18 mouse cellular contexts compared by ENCODE assay signal in the genomic region with DNA sequence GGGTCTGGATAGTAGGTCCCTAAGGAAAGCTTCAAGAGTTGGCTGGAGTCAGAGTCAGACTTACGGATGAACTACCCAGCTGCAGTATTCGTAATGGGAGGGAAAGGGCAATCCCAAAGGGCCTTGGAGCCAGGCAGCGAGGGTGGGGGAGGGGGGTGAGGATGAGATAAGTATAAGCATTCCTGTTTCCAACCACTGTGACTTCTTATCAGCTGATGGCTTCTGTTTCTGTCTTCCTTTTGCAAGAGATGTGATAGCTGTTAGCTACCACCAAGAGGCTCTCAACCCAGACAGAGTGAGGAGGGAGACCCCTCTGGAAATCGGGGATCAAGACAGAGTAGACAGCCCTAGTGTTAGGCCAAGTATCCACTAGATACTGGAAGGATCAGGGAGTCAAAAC. TPM values are rescaled to one million over a fixed set of nuclear protein-coding genes. Genes with fewer than 3 reads are reported as not detected.
DNase-seq lines count a peak whose midpoint lies in the region; ATAC-seq and TF ChIP-seq lines count a peak whose summit lies in the region.
"Had no signal": no experiment of that assay in that cellular context is flagged by ENCODE, and none has a peak within 500 bp of the region (broad histone marks: within the 10 kb centered on the region; RNA-seq: fewer than 3 reads in every experiment).

No protein-coding gene starts in this region.

- WGBS in heart, embryonic 15.5 days, result 9% methylated on average over 4 of the region's 4 CpGs

- H3K4me1 ChIP-seq in heart, embryonic 15.5 days (replicated peaks), result peaks cover 5% of the 10 kb centered on the region
- H3K4me1 ChIP-seq in MEL (ENCODE audit: control insufficient read depth in 1 of 2, insufficient read depth in 2 of 2, low read length in 2 of 2), result peaks cover 37 to 58% of the 10 kb centered on the region in 2 experiments
- H3K4me1 ChIP-seq: embryonic facial prominence, embryonic 15.5 days; limb, embryonic 13.5 days had no signal

- TF ChIP-seq CTCF in MEL (IDR thresholded peaks at IDR 0.05 in 2 of 3, conservative IDR thresholded peaks at IDR 0.05 in 1 of 3; ENCODE audit: control insufficient read depth in 1 of 3, insufficient read depth in 1 of 3, low read depth in 2 of 3, low read length in 3 of 3, poor library complexity in 1 of 3, severe bottlenecking in 1 of 3), result no peak

- ATAC-seq in heart, embryonic 15.5 days (replicated peaks; ENCODE audit: insufficient number of reproducible peaks, insufficient read depth, low FRiP score, low read depth), result peak; percentile 45; the same call in 1 of the 2 replicates
- peak; percentile 52 for ATAC-seq in erythroid progenitor cell, adult 5-6 weeks (replicated peaks; ENCODE audit: low FRiP score, poor library complexity, severe bottlenecking)
- ATAC-seq in megakaryocyte progenitor cell, adult 5-6 weeks (replicated peaks; ENCODE audit: poor library complexity), result peak; percentile 54
- ATAC-seq in CD4-positive, CD25-positive, alpha-beta regulatory T cell, adult 4 months, result no peak

- H3K27ac ChIP-seq in heart, embryonic 15.5 days, result no peak overlapping the region
- H3K27ac ChIP-seq in MEL (ENCODE audit: control insufficient read depth, low read depth, low read length), result peak overlapping the region; percentile 32
- H3K27ac ChIP-seq: embryonic facial prominence, embryonic 15.5 days; limb, embryonic 13.5 days; macrophage had no signal

- H3K9me3 ChIP-seq in heart, embryonic 15.5 days (replicated peaks), result no peaks in the 10 kb centered on the region
- no peaks in the 10 kb centered on the region for H3K9me3 ChIP-seq in MEL (replicated peaks; ENCODE audit: insufficient read depth, low read length)
- H3K9me3 ChIP-seq: embryonic facial prominence, embryonic 15.5 days; limb, embryonic 13.5 days had no signal

- no peaks in the 10 kb centered on the region for H3K36me3 ChIP-seq in heart, embryonic 15.5 days
- H3K36me3 ChIP-seq in MEL (ENCODE audit: control insufficient read depth in 1 of 2, insufficient read depth in 2 of 2, low read length in 2 of 2), result peaks cover 0 to 45% of the 10 kb centered on the region in 2 experiments; a peak in 2 of 4 replicates
- H3K36me3 ChIP-seq: embryonic facial prominence, embryonic 15.5 days; limb, embryonic 13.5 days had no signal

- H3K4me2 ChIP-seq in heart, embryonic 15.5 days, result no peak overlapping the region
- H3K4me2 ChIP-seq: embryonic facial prominence, embryonic 15.5 days; limb, embryonic 13.5 days had no signal

- no peaks in the 10 kb centered on the region for H3K27me3 ChIP-seq in heart, embryonic 15.5 days
- no peaks in the 10 kb centered on the region for H3K27me3 ChIP-seq in MEL (ENCODE audit: control insufficient read depth in 1 of 2, insufficient read depth in 2 of 2, low read length in 2 of 2)
- H3K27me3 ChIP-seq: CH12.LX; embryonic facial prominence, embryonic 15.5 days; limb, embryonic 13.5 days had no signal

- no peak for DNase-seq in heart, postnatal 25 days (ENCODE audit: low spot score)
- peak; percentile 59 for DNase-seq in MEL (ENCODE audit: low read depth, low spot score)
- no peak for DNase-seq in right cerebral cortex, postnatal 10 days (ENCODE audit: low spot score in 2 of 2)
- no peak for DNase-seq in spleen, adult 18-20 months
- DNase-seq: heart, postnatal 14 days; kidney, postnatal 10 days; layer of hippocampus, postnatal 36 days; thymus, postnatal 4 days had no signal

- H3K79me2 ChIP-seq in MEL (ENCODE audit: control insufficient read depth, insufficient read depth, low read length, poor library complexity), result no peaks in the 10 kb centered on the region

- no peak for TF ChIP-seq RAD21 in MEL (IDR thresholded peaks at IDR 0.05; ENCODE audit: low read depth, low read length)

- TF ChIP-seq POLR2A in MEL (IDR thresholded peaks at IDR 0.05; ENCODE audit: control insufficient read depth in 1 of 2, insufficient read depth in 1 of 2, low read depth in 1 of 2, low read length in 2 of 2, poor library complexity in 1 of 2), result no peak

- intact Hi-C loops in heart, postnatal 25 days (cut with DNase I), result no loop called here

- H3K9ac ChIP-seq in heart, embryonic 15.5 days, result no peak overlapping the region
- H3K9ac ChIP-seq in MEL (ENCODE audit: control insufficient read depth, low read depth, low read length, poor library complexity, severe bottlenecking), result no peak overlapping the region
- H3K9ac ChIP-seq: embryonic facial prominence, embryonic 15.5 days; limb, embryonic 13.5 days had no signal

- TF ChIP-seq EP300 in MEL (IDR thresholded peaks at IDR 0.05; ENCODE audit: low read depth in 1 of 2, low read length in 2 of 2), result peak; percentile 97 to 98

- no peak overlapping the region for H3K4me3 ChIP-seq in heart, embryonic 15.5 days
- H3K4me3 ChIP-seq in MEL (ENCODE audit: control insufficient read depth in 1 of 2, insufficient read depth in 1 of 2, low read depth in 2 of 2, low read length in 2 of 2), result no peak overlapping the region
- H3K4me3 ChIP-seq: embryonic facial prominence, embryonic 15.5 days; limb, embryonic 13.5 days had no signal

TF ChIP-seq in MEL, 35 proteins besides CTCF, POLR2A, EP300 and RAD21 (continues in another document):
- TF ChIP-seq TCF12 (IDR thresholded peaks at IDR 0.05; ENCODE audit: low read depth, low read length) (peak; percentile 97), ELF1 (IDR thresholded peaks at IDR 0.05; ENCODE audit: low read depth, low read length) (no peak), GATA1 (IDR thresholded peaks at IDR 0.05; ENCODE audit: low read depth, low read length) (peak; percentile 97), CHD1 (IDR thresholded peaks at IDR 0.05; ENCODE audit: low read depth, low read length) (no peak), CHD2 (IDR thresholded peaks at IDR 0.05; ENCODE audit: low read length) (peak; percentile 70), MAFK (IDR thresholded peaks at IDR 0.05; ENCODE audit: borderline replicate concordance, low read depth, low read length) (no peak), MYC (IDR thresholded peaks at IDR 0.05; ENCODE audit: low read depth, low read length) (no peak), HCFC1 (IDR thresholded peaks at IDR 0.05; ENCODE audit: low read depth, low read length) (no peak), GABPA (IDR thresholded peaks at IDR 0.05; ENCODE audit: low read depth, low read length) (no peak), MYB (IDR thresholded peaks at IDR 0.05; ENCODE audit: low read depth, low read length) (no peak), TAL1 (IDR thresholded peaks at IDR 0.05; ENCODE audit: low read length) (peak; percentile 86), ZMIZ1 (IDR thresholded peaks at IDR 0.05; ENCODE audit: low read depth, low read length) (no peak)

RNA-seq across cellular contexts. Expression of a gene that starts 4.4 kb away (rescaled TPM):
- 0.60 and 1.8 TPM in 2 replicates for polyA plus RNA-seq in heart, embryonic 15.5 days (2015; fragmentation: Nextera tagmentation; extraction: Ambion mirVana)
- under 1 TPM; 0.52 to 0.61 TPM for total RNA-seq in heart, postnatal 25 days (2021)
- 0.19 and 0.20 TPM in 2 replicates for total RNA-seq in MEL (2012; rRNA removed)
- under 1 TPM in 1 of 2 experiments, not detected in 1; 0.42 TPM for polyA plus RNA-seq in MEL (2012; ENCODE audit: insufficient read depth in 1 of 2, insufficient read length in 2 of 2, low read depth in 1 of 2, low replicate concordance in 2 of 2, missing spikeins in 1 of 2)
- 223 and 265 TPM in 2 replicates for total RNA-seq in erythroid progenitor cell, adult 5-6 weeks (2015; ENCODE audit: low replicate concordance)
- total RNA-seq in erythroid progenitor cell, adult 5-6 weeks (2017; ENCODE audit: low replicate concordance), result 67.0 and 67.1 TPM in 2 replicates
- total RNA-seq in megakaryocyte progenitor cell, adult 5-6 weeks (2015), result not detected in 2 replicates
- not detected in 2 replicates for total RNA-seq in megakaryocyte progenitor cell, adult 5-6 weeks (2017)
- polyA plus RNA-seq in CD4-positive, CD25-positive, alpha-beta regulatory T cell, adult 4 months (2017; shearing (Covaris generic)), result not detected
- total RNA-seq: CH12.LX had no signal
- polyA plus RNA-seq: macrophage had no signal

RNA-seq across cellular contexts. Expression of a gene that starts 21.5 kb away (rescaled TPM):
- 1.1 and 2.7 TPM in 2 replicates for polyA plus RNA-seq in heart, embryonic 15.5 days (2015; fragmentation: Nextera tagmentation; extraction: Ambion mirVana)
- total RNA-seq in heart, postnatal 25 days (2021), result 1 to 10 TPM; 1.2 to 1.6 TPM
- total RNA-seq in MEL (2012; rRNA removed), result 2.3 TPM in 2 replicates
- polyA plus RNA-seq in MEL (2012; ENCODE audit: insufficient read depth in 1 of 2, insufficient read length in 2 of 2, low read depth in 1 of 2, low replicate concordance in 2 of 2, missing spikeins in 1 of 2), result 1 to 10 TPM in 1 of 2 experiments, not detected in 1; 9.1 TPM
- total RNA-seq in erythroid progenitor cell, adult 5-6 weeks (2015; ENCODE audit: low replicate concordance), result 101 and 132 TPM in 2 replicates
- 121 and 141 TPM in 2 replicates for total RNA-seq in erythroid progenitor cell, adult 5-6 weeks (2017; ENCODE audit: low replicate concordance)
- 56.5 and 62.8 TPM in 2 replicates for total RNA-seq in megakaryocyte progenitor cell, adult 5-6 weeks (2015)
- total RNA-seq in megakaryocyte progenitor cell, adult 5-6 weeks (2017), result 65.3 and 67.4 TPM in 2 replicates
- 10 to 100 TPM; 44.7 to 78.2 TPM for polyA plus RNA-seq in CD4-positive, CD25-positive, alpha-beta regulatory T cell, adult 4 months (2017; shearing (Covaris generic))

RNA-seq across cellular contexts. Expression of a gene that starts 38.3 kb away (rescaled TPM):
- 0.25 and 0.52 TPM in 2 replicates for polyA plus RNA-seq in heart, embryonic 15.5 days (2015; fragmentation: Nextera tagmentation; extraction: Ambion mirVana)
- 1 to 10 TPM; 2.2 to 3.1 TPM for total RNA-seq in heart, postnatal 25 days (2021)
- 0.19 and 0.20 TPM in 2 replicates for total RNA-seq in MEL (2012; rRNA removed)
- polyA plus RNA-seq in MEL (2012; ENCODE audit: insufficient read depth in 1 of 2, insufficient read length in 2 of 2, low read depth in 1 of 2, low replicate concordance in 2 of 2, missing spikeins in 1 of 2), result under 1 TPM in 1 of 2 experiments, not detected in 1; 0.03 TPM
- not detected in 2 replicates for total RNA-seq in erythroid progenitor cell, adult 5-6 weeks (2015; ENCODE audit: low replicate concordance)
- total RNA-seq in erythroid progenitor cell, adult 5-6 weeks (2017; ENCODE audit: low replicate concordance), result 7.8 TPM in 2 replicates
- total RNA-seq in megakaryocyte progenitor cell, adult 5-6 weeks (2015), result 0.22 TPM in 1 of 2 replicates, not detected in the other
- 0.14 TPM in 1 of 2 replicates, not detected in the other for total RNA-seq in megakaryocyte progenitor cell, adult 5-6 weeks (2017)
- not detected for polyA plus RNA-seq in CD4-positive, CD25-positive, alpha-beta regulatory T cell, adult 4 months (2017; shearing (Covaris generic))
- total RNA-seq: CH12.LX had no signal
- polyA plus RNA-seq: macrophage had no signal

RNA-seq across cellular contexts. Expression of a gene that starts 51.6 kb away (rescaled TPM):
- not detected in 2 replicates for polyA plus RNA-seq in heart, embryonic 15.5 days (2015; fragmentation: Nextera tagmentation; extraction: Ambion mirVana)
- total RNA-seq in heart, postnatal 25 days (2021), result not detected
- total RNA-seq in MEL (2012; rRNA removed), result not detected in 2 replicates
- not detected for polyA plus RNA-seq in MEL (2012; ENCODE audit: insufficient read depth in 1 of 2, insufficient read length in 2 of 2, low read depth in 1 of 2, low replicate concordance in 2 of 2, missing spikeins in 1 of 2)
- total RNA-seq in erythroid progenitor cell, adult 5-6 weeks (2015; ENCODE audit: low replicate concordance), result not detected in 2 replicates
- not detected in 2 replicates for total RNA-seq in erythroid progenitor cell, adult 5-6 weeks (2017; ENCODE audit: low replicate concordance)
- not detected in 2 replicates for total RNA-seq in megakaryocyte progenitor cell, adult 5-6 weeks (2015)
- not detected in 2 replicates for total RNA-seq in megakaryocyte progenitor cell, adult 5-6 weeks (2017)
- polyA plus RNA-seq in CD4-positive, CD25-positive, alpha-beta regulatory T cell, adult 4 months (2017; shearing (Covaris generic)), result not detected
- total RNA-seq: CH12.LX; gastrocnemius, adult 18-20 months; heart, postnatal 14 days; layer of hippocampus, postnatal 36 days had no signal
- polyA plus RNA-seq: embryonic facial prominence, embryonic 15.5 days; limb, embryonic 13.5 days; macrophage; spleen, adult 2 months had no signal

Comparison
In these comparisons a context has a peak if more than half of its experiments do, and no peak if none do; other contexts are left out.
1. RNA of a gene that starts 4.4 kb away (total RNA-seq): 67.0 to 265 TPM in erythroid progenitor cell, adult 5-6 weeks; 0.52 to 0.61 TPM in heart, postnatal 25 days, 0.19 to 0.20 TPM in MEL and not detected in megakaryocyte progenitor cell, adult 5-6 weeks; every median in the first group is over 10 times any median in the second.
2. RNA of a gene that starts 21.5 kb away (total RNA-seq): 101 to 141 TPM in erythroid progenitor cell, adult 5-6 weeks and 56.5 to 67.4 TPM in megakaryocyte progenitor cell, adult 5-6 weeks; 2.3 TPM in MEL and 1.2 to 1.6 TPM in heart, postnatal 25 days; every median in the first group is over 10 times any median in the second.